Mouse (Mus musculus) megakaryocyte, embryonic 14.5 days (primary cell): Measurements from ENCODE around the gene Sel1l3.

Source experiments
- FLI1 ChIP-seq: IDR thresholded peaks from 2 replicates; pipeline ENCODE4 v1.6.1; 2012; ENCODE audit warnings: low read length, inconsistent platforms, mixed read lengths
- GATA1 ChIP-seq: IDR thresholded peaks from 3 replicates; pipeline ENCODE4 v1.6.1; 2012; ENCODE audit warnings: mixed read lengths, low read length, inconsistent platforms, borderline replicate concordance

DNA sequence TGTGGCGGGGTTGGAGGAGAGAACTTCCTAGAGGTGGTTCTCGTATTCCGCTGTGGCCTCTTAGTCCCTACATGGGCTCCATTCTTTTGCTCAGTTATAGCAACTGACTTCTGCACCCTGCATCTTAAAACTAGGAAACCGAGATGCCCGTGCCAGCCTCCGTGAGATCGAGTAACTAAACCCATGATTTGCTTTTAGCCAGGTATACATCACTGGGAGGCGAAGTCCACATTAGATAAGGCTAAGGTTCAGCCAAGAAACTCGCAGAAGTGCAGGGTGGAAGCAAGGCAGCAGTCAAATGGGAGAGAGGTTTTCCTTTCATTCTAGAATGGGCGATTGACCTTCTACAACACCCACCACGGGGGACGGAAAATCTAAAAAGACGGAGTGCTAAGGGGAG lies 11.7 kb upstream of the Sel1l3 start:
- TF ChIP-seq GATA1, result no peak
- TF ChIP-seq FLI1, result no peak
